Mouse (Mus musculus) liver, postnatal 0 days (tissue): Measurements from ENCODE around the gene Igsf6.

Source experiments
- CTCF ChIP-seq: sonication (generic); IDR thresholded peaks from 2 replicates; pipeline ENCODE4 v1.5.1; 2016; ENCODE audit warnings: antibody characterized with exemption, low read depth
- EP300 ChIP-seq: IDR thresholded peaks from 2 replicates; pipeline ENCODE4 v1.6.1; 2016; ENCODE audit warnings: antibody characterized with exemption, low read depth, mild to moderate bottlenecking

DNA sequence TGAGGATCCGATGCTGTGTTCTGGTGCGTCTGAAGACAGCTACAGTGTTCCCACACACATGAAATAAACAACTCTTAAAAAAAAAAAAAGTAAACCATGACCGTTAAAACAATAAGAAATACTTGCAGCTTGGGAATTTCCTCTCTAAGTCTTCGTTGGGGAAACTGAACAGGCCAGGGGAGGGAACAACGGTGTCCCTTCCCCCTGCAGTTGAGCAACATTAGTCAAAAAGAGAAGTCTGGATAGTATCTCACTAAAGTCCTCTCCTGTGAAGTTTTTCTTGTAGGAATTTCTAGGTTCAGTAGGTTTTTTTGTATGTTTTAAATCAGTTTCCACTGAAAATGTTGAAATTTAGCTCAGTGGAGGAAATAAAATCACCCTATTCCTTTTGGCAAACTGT, 1.9 kb downstream of the Igsf6 start:
- no peak for TF ChIP-seq EP300
- TF ChIP-seq CTCF: no peak
